Mouse (Mus musculus) gastrocnemius, adult 2 months (tissue): ENCODE data around the gene Tmem44. TPM values are rescaled to one million over a fixed set of nuclear protein-coding genes. Genes with fewer than 3 reads are reported as not detected.
A peak's percentile ranks its signal among the peaks of the same experiment; 100 is the strongest.

Experiments
- DNase-seq: peaks from one replicate; pipeline ENCODE4 v3.0.0; 2022
- H3K27ac ChIP-seq: fragments of 200-600 bp; 2 replicates; pipeline ENCODE4 v1.8.1; 2022; ENCODE audit warnings: mild to moderate bottlenecking
- H3K4me3 ChIP-seq: fragments of 200-600 bp; 2 replicates; pipeline ENCODE4 v1.8.1; 2022; ENCODE audit warnings: mild to moderate bottlenecking, moderate library complexity
- CTCF ChIP-seq: fragments of 200-600 bp; IDR thresholded peaks from 2 replicates; pipeline ENCODE4 v1.8.1; 2022; ENCODE audit warnings: antibody characterized with exemption, mild to moderate bottlenecking, moderate library complexity
- intact Hi-C: fragments of 180-260 bp; cut with DNase I; formaldehyde crosslinking; loops from one replicate; pipeline ENCODE4 v1.15.1; 2025
- total RNA-seq, 2 experiments: library from RNA; stranded (reverse); gene quantifications; 2 replicates each; pipeline ENCODE4 v1.2.3; 2021

Gene Tmem44
- total RNA-seq, 2 experiments from 2014 or later: 1.7 to 2.1 TPM

DNA sequence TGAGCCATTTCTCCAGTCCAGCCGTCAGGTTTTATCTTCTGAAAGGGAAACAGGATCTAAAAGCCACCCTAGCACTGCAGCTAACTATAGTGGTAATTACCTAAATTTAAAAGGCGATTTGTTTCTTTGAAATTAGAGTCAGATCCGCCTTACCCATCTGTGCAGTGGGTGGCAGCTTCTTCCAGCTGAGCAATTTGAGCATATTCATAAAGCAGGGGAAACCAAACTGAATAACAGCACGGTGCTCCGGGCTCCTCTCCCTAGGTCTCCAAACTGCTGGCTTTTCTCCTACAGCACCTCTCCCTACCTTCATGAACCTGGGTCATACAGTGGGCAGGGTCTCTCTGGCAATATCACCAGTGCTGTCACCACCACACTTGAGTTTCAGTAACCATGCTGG is 2.4 kb downstream of the Tmem44 start:
- intact Hi-C loops: no loop called here
- no peak for TF ChIP-seq CTCF
- Histone ChIP-seq H3K27ac (no peak overlapping the region), H3K4me3 (no peak overlapping the region)
- no peak for DNase-seq

DNA sequence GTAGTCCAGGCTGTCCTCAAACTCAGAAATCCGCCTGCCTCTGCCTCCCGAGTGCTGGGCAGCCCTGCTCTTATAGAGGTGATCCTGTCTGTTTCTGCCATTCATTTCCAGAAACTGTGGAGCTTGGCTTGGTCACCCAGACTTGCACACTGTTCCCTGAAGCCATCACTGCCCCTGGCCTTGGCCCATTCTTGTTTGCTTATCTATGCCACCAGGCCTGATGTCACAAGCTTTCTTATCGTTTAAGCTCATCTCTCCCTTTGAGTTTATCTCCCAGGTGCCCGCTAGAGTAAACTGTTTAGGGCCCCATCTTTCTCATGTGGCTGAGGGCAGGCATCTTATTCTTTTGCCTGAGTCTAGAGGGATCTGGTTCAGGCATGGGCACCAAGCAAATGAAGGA is 5.9 kb downstream of the Tmem44 start:
- Histone ChIP-seq H3K4me3 (no peak overlapping the region), H3K27ac (no peak overlapping the region)
- no peak for TF ChIP-seq CTCF
- intact Hi-C loops: no loop called here
- DNase-seq: no peak

DNA sequence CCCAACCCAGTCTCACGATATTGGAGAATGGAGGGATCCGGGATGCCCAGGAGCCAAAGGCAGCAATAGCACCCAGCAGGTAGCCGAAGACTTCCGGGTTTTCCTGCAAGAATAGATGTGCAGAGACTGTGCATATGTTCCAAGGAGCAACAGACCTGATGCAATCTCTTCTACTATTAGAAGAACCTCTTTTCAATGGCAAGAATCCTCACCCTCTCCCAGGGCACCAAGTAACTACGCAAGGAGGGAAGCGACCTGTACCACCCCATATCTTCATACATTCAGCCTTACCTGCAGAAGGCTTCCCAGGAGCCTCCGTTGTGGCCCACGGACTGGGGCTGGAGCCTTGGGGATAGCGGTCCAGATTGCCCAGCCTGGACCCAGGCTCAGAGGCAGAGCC is 7.3 kb downstream of the Tmem44 start:
- H3K27ac ChIP-seq: peak overlapping the region; percentile 28; the same call in 1 of the 2 replicates
- no peak overlapping the region for H3K4me3 ChIP-seq
- intact Hi-C loops: no loop called here
- TF ChIP-seq CTCF: no peak
- no peak for DNase-seq

DNA sequence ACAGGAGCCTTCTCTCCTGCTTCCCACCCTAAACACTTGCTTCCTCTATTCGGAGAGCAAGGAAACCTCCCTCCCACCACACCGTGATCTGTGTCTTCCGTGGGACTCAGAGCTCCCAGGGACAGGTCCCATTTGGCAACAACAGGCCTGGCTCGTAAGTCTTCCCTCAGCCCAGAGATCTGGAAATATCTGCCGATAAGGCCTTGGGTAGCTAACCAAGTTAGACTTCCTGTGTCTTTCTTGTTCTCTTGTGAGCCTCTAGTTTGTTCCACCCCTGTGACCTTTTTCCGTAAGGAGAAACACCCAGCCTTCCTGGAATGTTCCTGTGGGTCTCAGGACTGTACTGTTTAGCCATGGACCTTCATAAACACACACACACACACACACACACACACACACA is 7.8 kb downstream of the Tmem44 start:
- no peak for TF ChIP-seq CTCF
- Histone ChIP-seq H3K27ac (peak overlapping the region; percentile 12; the same call in 1 of the 2 replicates), H3K4me3 (no peak overlapping the region)
- intact Hi-C loops: no loop called here
- DNase-seq: no peak

DNA sequence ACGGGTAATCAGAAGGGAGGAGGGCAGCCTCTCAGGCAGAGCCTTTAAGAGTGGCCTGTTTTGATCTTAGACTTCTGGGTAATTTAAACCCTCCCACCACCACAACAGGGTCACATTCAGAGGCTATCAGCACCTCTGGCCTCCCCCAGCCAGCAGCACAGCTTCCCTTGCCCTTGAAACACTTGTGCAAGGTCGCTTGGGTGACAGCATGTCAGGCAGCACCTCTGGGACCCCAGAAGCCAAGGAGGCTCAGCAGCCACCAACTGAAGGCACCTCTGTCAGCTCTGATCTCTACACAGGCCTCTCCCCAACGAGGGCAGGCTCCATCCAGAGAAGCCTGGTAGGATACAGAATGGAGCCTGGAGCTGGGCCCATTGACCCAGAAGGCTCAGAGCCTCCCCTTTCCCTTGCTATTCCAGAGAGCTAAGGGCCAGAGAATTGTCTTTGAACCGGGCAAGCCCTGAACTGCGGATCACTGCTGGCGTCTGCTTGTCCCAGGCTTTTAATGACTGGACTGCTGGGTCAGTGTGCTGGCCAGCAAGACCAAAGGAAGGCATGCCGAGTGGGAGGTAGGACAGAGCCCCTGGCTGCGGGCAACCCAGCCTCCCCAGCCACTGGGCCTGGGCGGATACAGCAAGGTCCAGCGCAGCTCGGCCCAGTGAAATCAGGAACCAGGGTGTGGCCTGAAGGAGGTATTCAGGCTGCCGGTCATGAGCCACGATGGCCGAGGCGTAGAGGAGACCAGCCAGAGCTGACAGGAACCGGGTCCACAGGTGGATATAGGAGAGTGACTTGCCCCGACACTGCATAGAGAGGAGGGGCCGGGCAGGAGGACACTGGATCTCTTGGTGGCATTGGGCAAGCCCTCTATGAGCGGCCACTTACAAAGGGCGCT is 10.3 kb downstream of the Tmem44 start:
- Histone ChIP-seq H3K27ac (no peak overlapping the region), H3K4me3 (no peak overlapping the region)
- no peak for TF ChIP-seq CTCF
- no peak for DNase-seq
- intact Hi-C loops: no loop called here

DNA sequence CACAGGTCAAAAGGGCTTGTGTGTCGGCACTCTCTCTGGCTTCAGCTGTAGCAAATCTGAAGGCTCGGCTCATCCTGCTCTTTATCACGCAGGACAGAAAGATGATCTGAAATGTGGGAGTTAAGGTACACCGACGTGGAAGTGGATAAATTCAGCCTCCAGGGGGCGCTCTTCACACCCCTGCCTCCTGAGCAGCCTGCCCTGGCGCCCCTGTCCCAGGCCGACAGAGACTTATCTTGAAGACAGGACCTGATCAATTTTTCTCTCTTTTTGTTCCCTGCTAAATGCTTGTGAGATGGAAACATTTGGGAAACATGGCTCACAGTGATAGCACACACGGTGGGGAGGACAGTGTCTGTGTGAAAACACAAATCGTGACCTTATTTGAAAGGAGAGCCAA is 11.2 kb downstream of the Tmem44 start:
- no peak overlapping the region for H3K27ac ChIP-seq
- peak; percentile 68 for DNase-seq
- intact Hi-C loops: no loop called here
- TF ChIP-seq CTCF: peak; percentile 84
- H3K4me3 ChIP-seq: no peak overlapping the region

DNA sequence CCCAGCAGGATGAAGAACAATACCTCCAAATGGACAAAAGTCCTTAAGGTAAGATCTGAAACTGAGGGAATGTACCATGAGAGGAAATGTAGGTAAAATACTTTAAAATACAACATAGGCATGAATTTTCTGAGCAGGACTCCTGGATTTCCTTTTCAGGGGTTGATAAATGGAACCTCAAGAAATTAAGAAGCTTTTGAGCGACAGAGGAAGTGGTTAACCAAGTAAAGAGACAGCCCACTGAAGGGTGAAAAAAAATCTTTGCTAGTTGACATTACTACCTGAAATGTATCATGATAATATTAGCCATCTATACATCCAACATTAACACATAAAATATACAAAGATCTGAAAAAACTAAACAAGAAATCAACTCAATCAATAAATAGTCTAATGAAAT is 15.6 kb downstream of the Tmem44 start:
- no peak overlapping the region for H3K27ac ChIP-seq
- intact Hi-C loops: no loop called here
- no peak for DNase-seq
- no peak overlapping the region for H3K4me3 ChIP-seq
- no peak for TF ChIP-seq CTCF

DNA sequence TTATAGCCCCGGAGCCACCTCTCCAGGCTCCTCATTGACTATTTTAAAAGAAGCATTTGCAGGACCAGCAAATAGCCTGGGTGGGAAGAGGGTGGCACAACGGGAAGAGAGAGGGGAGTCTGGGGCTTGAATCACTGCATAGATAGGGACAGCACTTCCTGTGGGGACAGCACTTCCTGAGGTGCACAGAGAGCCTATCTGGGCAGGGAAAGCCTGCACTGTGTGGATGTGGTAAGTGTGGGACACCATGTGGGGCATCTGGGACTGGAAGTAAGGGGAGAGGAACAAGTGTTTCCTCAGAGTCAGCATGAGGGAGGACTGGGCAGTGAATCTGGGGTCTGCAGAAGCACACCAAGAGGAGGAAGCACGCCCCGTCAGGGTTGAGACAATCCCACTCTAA is 17.1 kb downstream of the Tmem44 start:
- no peak for DNase-seq
- H3K27ac ChIP-seq: no peak overlapping the region
- intact Hi-C loops: no loop called here
- TF ChIP-seq CTCF: no peak
- no peak overlapping the region for H3K4me3 ChIP-seq

DNA sequence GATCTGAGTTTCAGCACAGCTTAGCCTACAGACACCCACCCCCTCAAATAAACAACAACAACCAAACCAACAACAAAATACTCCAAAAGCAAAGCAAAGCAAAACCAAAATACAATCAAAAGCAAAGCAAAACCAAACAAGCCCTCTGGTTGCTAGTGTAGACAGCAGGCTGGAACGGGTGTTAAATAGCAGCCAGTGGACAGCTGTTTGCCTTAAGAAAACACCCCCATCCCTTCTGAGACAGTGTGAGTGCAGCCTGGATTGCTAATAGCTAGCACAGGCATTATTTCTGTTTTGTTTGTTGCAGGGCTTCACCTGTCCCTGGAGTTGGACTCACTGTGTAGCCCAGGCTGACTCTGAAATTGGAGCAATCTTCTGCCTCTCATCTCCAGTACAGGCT is 17.7 kb downstream of the Tmem44 start:
- H3K4me3 ChIP-seq: no peak overlapping the region
- DNase-seq: no peak
- H3K27ac ChIP-seq: no peak overlapping the region
- intact Hi-C loops: no loop called here
- TF ChIP-seq CTCF: no peak

DNA sequence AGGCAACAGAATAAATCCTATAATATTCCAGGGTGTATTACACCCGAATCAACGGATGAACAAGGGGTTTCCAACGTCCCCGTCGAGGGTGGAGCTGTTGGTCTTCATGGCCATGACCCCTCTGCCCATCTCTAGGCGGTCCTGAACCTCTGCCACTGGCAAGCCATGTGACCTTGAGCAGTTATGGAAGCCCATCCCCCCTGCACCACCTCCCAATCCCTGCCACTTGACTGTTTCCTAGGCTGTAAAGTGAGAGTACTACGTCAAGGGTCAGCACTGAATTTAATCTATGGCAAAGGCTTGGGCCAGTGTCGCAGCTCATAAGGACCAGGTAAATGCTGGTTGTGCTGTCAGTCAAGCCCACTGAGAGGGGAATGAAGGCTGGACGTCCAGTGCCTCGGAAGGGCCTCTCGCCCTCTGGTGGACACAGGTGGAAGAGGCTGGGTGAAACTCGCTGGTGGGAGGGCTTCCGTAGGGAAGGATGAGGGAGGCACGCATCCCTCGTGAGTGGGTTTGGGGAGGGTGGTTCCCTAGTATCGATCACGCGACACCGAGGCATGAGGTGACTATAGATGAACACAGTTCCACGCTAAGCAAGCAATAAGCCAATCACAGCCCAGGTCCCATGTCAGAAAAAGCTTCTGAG is 18.8 kb downstream of the Tmem44 start:
- H3K27ac ChIP-seq: no peak overlapping the region
- intact Hi-C loops: no loop called here
- peak; percentile 59 for DNase-seq
- no peak overlapping the region for H3K4me3 ChIP-seq
- peak; percentile 80 for TF ChIP-seq CTCF

DNA sequence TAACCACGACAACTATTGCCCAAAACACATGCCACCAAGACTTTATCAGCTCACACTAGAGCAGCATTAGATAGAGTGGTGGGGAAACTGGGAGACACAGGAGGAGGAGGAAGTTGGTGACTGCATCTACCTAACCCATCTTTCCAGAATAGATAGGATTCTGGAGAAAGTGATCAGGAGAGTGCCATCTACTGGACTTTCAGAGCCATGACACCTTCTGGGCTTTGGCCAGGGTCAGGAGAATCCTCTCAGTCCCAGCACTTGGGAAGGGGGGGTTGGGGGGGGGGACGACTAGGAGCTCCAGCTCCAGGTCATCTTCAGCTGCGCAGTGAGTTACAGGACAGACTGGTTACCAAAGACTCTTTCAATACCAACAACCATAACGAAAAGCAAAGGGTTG is 19.8 kb downstream of the Tmem44 start:
- no peak overlapping the region for H3K4me3 ChIP-seq
- peak; percentile 66 for TF ChIP-seq CTCF
- DNase-seq: peak; percentile 43
- intact Hi-C loops: no loop called here
- no peak overlapping the region for H3K27ac ChIP-seq

DNA sequence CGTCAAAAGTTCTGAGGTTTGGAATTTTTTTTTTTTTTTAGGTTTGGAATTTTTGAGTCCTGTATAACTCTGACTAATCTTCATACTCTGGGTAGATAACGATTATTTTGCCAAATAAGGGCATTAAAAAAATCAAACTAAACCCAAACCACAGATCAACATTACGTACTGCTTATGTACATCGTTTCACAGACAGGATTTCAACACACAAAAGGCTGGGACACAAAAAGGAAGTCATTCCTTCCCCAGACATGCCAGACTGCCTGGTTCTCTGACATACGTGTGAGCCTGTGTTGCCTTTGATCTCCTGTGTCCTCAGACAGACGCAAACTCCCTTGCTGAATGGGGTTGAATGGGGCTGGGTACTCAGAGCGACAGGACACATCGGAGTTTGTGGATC is 22.3 kb downstream of the Tmem44 start:
- intact Hi-C loops: no loop called here
- Histone ChIP-seq H3K27ac (no peak overlapping the region), H3K4me3 (no peak overlapping the region)
- no peak for DNase-seq
- TF ChIP-seq CTCF: no peak

DNA sequence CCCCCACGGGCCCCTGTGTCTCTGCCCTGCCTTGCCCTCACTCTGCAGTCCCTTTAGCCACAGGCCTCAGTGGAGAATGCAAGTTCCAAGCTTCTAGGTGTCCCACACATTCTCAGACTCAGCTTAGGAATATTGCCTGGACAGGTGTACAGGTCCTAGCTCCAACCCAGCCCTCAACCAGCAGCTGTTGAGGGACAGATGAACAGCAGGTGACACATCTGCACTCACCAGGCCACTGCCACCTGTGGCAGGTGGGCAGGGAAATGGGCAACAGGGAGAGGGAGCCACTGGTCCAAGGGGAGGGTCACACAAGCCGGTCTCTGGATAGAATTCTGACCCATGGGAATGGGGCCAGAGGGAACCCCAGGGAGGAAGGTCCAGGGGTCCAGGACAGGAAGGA is 22.8 kb downstream of the Tmem44 start:
- Histone ChIP-seq H3K4me3 (no peak overlapping the region), H3K27ac (no peak overlapping the region)
- intact Hi-C loops: no loop called here
- TF ChIP-seq CTCF: no peak
- DNase-seq: no peak

DNA sequence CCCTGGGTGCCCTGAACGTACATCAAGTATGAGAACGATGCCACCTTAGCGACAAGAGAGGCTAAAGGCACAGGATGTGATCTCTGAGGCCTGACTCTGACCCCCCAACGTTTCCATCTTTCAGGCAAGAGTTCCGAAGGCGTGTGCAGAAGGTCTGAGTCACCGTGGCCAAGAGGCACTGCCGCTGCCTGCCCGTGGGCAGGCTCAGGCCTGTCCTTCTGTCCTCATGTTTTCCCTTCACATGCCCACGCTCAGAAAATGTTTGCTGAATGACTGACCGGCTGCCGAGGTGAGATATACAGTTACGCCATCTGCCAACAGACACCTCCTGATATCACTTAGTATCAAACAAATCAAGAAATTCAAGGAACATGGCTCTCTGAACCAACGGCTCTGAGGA is 24.9 kb downstream of the Tmem44 start:
- H3K27ac ChIP-seq: no peak overlapping the region
- intact Hi-C loops: no loop called here
- no peak for TF ChIP-seq CTCF
- DNase-seq: no peak
- no peak overlapping the region for H3K4me3 ChIP-seq
